Mouse (Mus musculus) heart, embryonic 12.5 days (tissue): ENCODE measurements at regions not wholly inside any gene's neighbourhood (a gene's known extent, or its start where the extent isn't known, plus 50 kb on each side); places are given as distances from the start of the nearest gene placed in this dataset.
"Not testable (repeated sequence)": the region's sequence is repeated elsewhere in the genome, so short reads cannot be mapped to it uniquely, and the experiment has no call there.

ENCODE experiments used
- ATAC-seq: fragments of 200-750 bp; cut with Nextera tagmentation; 2 replicates; pipeline ENCODE4 v1.8.0; 2017; ENCODE audit warnings: moderate TSS enrichment, moderate library complexity; ENCODE audit not compliant: insufficient number of reproducible peaks, low FRiP score
- H3K27ac ChIP-seq: fragments of 300-500 bp; sonication (generic); 2 replicates; pipeline ENCODE4 v1.5.1; 2016; ENCODE audit warnings: mild to moderate bottlenecking, moderate library complexity; ENCODE audit not compliant: poor library complexity, severe bottlenecking
- H3K27me3 ChIP-seq: fragments of 300-500 bp; sonication (generic); replicated peaks from 2 replicates; pipeline ENCODE4 v1.6.1; 2016; ENCODE audit warnings: mild to moderate bottlenecking, moderate library complexity
- H3K36me3 ChIP-seq: fragments of 300-500 bp; sonication (generic); 2 replicates; pipeline ENCODE4 v1.6.1; 2016; ENCODE audit warnings: mild to moderate bottlenecking, moderate library complexity
- H3K4me1 ChIP-seq: fragments of 300-500 bp; sonication (generic); replicated peaks from 2 replicates; pipeline ENCODE4 v1.6.1; 2016; ENCODE audit warnings: mild to moderate bottlenecking
- H3K4me2 ChIP-seq: fragments of 300-500 bp; sonication (generic); 2 replicates; pipeline ENCODE4 v1.6.1; 2016; ENCODE audit warnings: mild to moderate bottlenecking, moderate library complexity
- H3K4me3 ChIP-seq: fragments of 300-500 bp; sonication (generic); 2 replicates; pipeline ENCODE4 v1.5.1; 2016; ENCODE audit warnings: mild to moderate bottlenecking
- H3K9ac ChIP-seq: fragments of 300-500 bp; sonication (generic); 2 replicates; pipeline ENCODE4 v1.6.1; 2016; ENCODE audit warnings: mild to moderate bottlenecking, moderate library complexity
- H3K9me3 ChIP-seq: fragments of 300-500 bp; sonication (generic); replicated peaks from 2 replicates; pipeline ENCODE4 v1.6.1; 2016; ENCODE audit warnings: mild to moderate bottlenecking, moderate library complexity
- WGBS: fragments of 180-500 bp; shearing (Covaris S2); methylation state at CpG from one replicate; pipeline ENCODE4 v1.1.7; 2016; 5-methylcytosine and 5-hydroxymethylcytosine counted together

GRCm38 (mm10) chr6:81839474-81840153 lies 83.9 kb upstream of the Gcfc2 start:
- Histone ChIP-seq H3K4me2 (peak overlapping the region; percentile 53), H3K27ac (no peak overlapping the region), H3K4me1 (no peaks in the 10 kb centered on the region), H3K9ac (no peak overlapping the region), H3K36me3 (no peaks in the 10 kb centered on the region), H3K27me3 (no peaks in the 10 kb centered on the region), H3K9me3 (no peaks in the 10 kb centered on the region), H3K4me3 (no peak overlapping the region)
- WGBS, result 61% methylated on average over 11 of the region's 11 CpGs
- ATAC-seq, result no peak

DNA sequence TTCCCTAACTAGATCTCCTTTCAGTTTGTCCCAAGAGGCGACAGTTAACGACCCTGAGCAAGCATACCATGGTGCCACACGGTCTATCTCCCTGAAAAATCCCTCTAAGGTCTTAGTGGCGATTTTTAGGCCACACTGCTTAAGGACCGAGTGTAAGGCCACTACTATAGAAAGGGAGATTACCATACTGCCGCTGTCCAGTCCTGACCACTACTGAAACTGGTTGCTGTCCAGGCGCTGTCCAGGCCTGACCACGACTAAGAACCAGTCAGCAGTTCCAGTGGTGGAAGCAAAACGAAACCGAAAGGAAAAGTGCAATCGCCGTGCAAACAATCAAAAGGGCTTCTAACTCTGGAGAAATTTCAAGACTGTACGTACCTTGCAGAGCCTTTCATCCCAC lies 55.3 kb upstream of the Gcfc2 start:
- H3K4me2 ChIP-seq, H3K4me3 ChIP-seq, H3K27ac ChIP-seq, ATAC-seq, H3K9ac ChIP-seq, H3K36me3 ChIP-seq, H3K4me1 ChIP-seq, H3K27me3 ChIP-seq: not testable (repeated sequence)
- peaks cover 13% of the 10 kb centered on the region; the same call in 1 of the 2 replicates for H3K9me3 ChIP-seq
- WGBS, result 84% methylated on average over 13 of the region's 13 CpGs
